Mouse (Mus musculus) spleen, adult 2 months (tissue): Measurements from ENCODE around the gene Ninj2.

ENCODE experiments used
- CTCF ChIP-seq: fragments of 200-500 bp; IDR thresholded peaks from 2 replicates; pipeline ENCODE4 v1.5.1; 2011; ENCODE audit warnings: mild to moderate bottlenecking, inconsistent platforms; ENCODE audit not compliant: insufficient read depth, insufficient read length, insufficient replicate concordance; ENCODE audit errors: extremely low read depth
- POLR2A ChIP-seq: fragments of 200-500 bp; IDR thresholded peaks from 2 replicates; pipeline ENCODE4 v1.6.1; 2011; ENCODE audit warnings: low read depth, low read length, inconsistent platforms

GRCm38 (mm10) chr6:120146676-120147075 lies 53.5 kb downstream of the Ninj2 start:
- TF ChIP-seq CTCF: no peak
- TF ChIP-seq POLR2A: no peak
